8 mouse cellular contexts compared by ENCODE assay signal in genomic region chr7:28732341-28733142, GRCm38 (mm10). TPM values are rescaled to one million over a fixed set of nuclear protein-coding genes. Genes with fewer than 3 reads are reported as not detected.
DNase-seq lines count a peak whose midpoint lies in the region; ATAC-seq and TF ChIP-seq lines count a peak whose summit lies in the region.

No protein-coding gene starts in this region.

- no peaks in the 10 kb centered on the region for H3K9me3 ChIP-seq in embryonic facial prominence, embryonic 12.5 days
- H3K9me3 ChIP-seq in heart, embryonic 10.5 days, result no peaks in the 10 kb centered on the region
- H3K9me3 ChIP-seq in neural tube, embryonic 15.5 days (replicated peaks), result no peaks in the 10 kb centered on the region

- peak overlapping the region; percentile 54 for H3K9ac ChIP-seq in embryonic facial prominence, embryonic 12.5 days
- peak overlapping the region; percentile 42; the same call in 1 of the 2 replicates for H3K9ac ChIP-seq in neural tube, embryonic 15.5 days (replicated peaks)

- peaks cover 5% of the 10 kb centered on the region; the same call in 1 of the 2 replicates for H3K4me1 ChIP-seq in bone marrow macrophage, adult 2 months (ENCODE audit: control insufficient read depth, insufficient read depth, low read length)
- H3K4me1 ChIP-seq in embryonic facial prominence, embryonic 12.5 days, result peaks cover 12% of the 10 kb centered on the region
- H3K4me1 ChIP-seq in heart, embryonic 10.5 days, result peaks cover 16% of the 10 kb centered on the region
- H3K4me1 ChIP-seq in kidney, adult 2 months (ENCODE audit: control insufficient read depth, insufficient read depth, low read length), result peaks cover 3% of the 10 kb centered on the region; the same call in 1 of the 2 replicates
- 0 out of 2 replicates have a peak, but pooled peaks cover 2% of the 10 kb centered on the region for H3K4me1 ChIP-seq in lung, adult 2 months (ENCODE audit: control insufficient read depth, insufficient read depth, low read length)
- H3K4me1 ChIP-seq in neural tube, embryonic 15.5 days, result peaks cover 16% of the 10 kb centered on the region

- H3K27ac ChIP-seq in bone marrow macrophage, adult 2 months (ENCODE audit: insufficient read depth, low read depth, low read length), result no peak overlapping the region
- no peak overlapping the region for H3K27ac ChIP-seq in embryonic facial prominence, embryonic 12.5 days
- H3K27ac ChIP-seq in heart, embryonic 10.5 days, result peak overlapping the region; percentile 56
- no peak overlapping the region for H3K27ac ChIP-seq in kidney, adult 2 months (ENCODE audit: insufficient read depth, low read depth, low read length)
- H3K27ac ChIP-seq in neural tube, embryonic 15.5 days (replicated peaks), result no peak overlapping the region

- WGBS in embryonic facial prominence, embryonic 12.5 days, result 2% methylated on average over 58 of the region's 58 CpGs
- 3% methylated on average over 58 of the region's 58 CpGs for WGBS in heart, embryonic 10.5 days
- 6% methylated on average over 58 of the region's 58 CpGs for WGBS in kidney, adult 2 months
- 16% methylated on average over 58 of the region's 58 CpGs for WGBS in lung, adult 2 months
- 3% methylated on average over 58 of the region's 58 CpGs for WGBS in neural tube, embryonic 15.5 days

- peak overlapping the region; percentile 75 for H3K4me2 ChIP-seq in embryonic facial prominence, embryonic 12.5 days (replicated peaks)
- peak overlapping the region; percentile 77 for H3K4me2 ChIP-seq in neural tube, embryonic 15.5 days

- TF ChIP-seq CTCF in bone marrow macrophage, adult 2 months (IDR thresholded peaks at IDR 0.05; ENCODE audit: low read depth, low read length), result no peak
- no peak for TF ChIP-seq CTCF in kidney, adult 2 months (conservative IDR thresholded peaks at IDR 0.05; ENCODE audit: insufficient read depth, insufficient read length, low read depth, low read length)
- no peak for TF ChIP-seq CTCF in lung, adult 2 months (IDR thresholded peaks at IDR 0.05; ENCODE audit: insufficient read depth, low read length)

- peak; percentile 93 for DNase-seq in heart, embryonic 10.5 days (ENCODE audit: low spot score)
- DNase-seq in kidney, adult 2 months, result peak; percentile 95
- DNase-seq in lung, adult 2 months, result peak; percentile 87
- DNase-seq in thymus, postnatal 14 days, result peak; percentile 89

- peak; percentile 86 for ATAC-seq in CD4-positive, CD25-positive, alpha-beta regulatory T cell, adult 4 months
- peak; percentile 71 for ATAC-seq in embryonic facial prominence, embryonic 12.5 days (ENCODE audit: insufficient number of reproducible peaks, insufficient read depth, low FRiP score, low TSS enrichment)
- ATAC-seq in neural tube, embryonic 15.5 days (ENCODE audit: low FRiP score), result peak; percentile 84

- H3K36me3 ChIP-seq in embryonic facial prominence, embryonic 12.5 days, result peaks cover 20% of the 10 kb centered on the region; the same call in 1 of the 2 replicates
- H3K36me3 ChIP-seq in heart, embryonic 10.5 days, result peaks cover 43% of the 10 kb centered on the region
- no peaks in the 10 kb centered on the region for H3K36me3 ChIP-seq in kidney, adult 2 months (ENCODE audit: control insufficient read depth, insufficient read depth, low read length)
- H3K36me3 ChIP-seq in neural tube, embryonic 15.5 days, result peaks cover 7% of the 10 kb centered on the region; the same call in 1 of the 2 replicates

- no peak for TF ChIP-seq POLR2A in bone marrow macrophage, adult 2 months (IDR thresholded peaks at IDR 0.05; ENCODE audit: borderline replicate concordance, low read depth, low read length)
- TF ChIP-seq POLR2A in kidney, adult 2 months (IDR thresholded peaks at IDR 0.05; ENCODE audit: low read depth, low read length), result no peak
- no peak for TF ChIP-seq POLR2A in lung, adult 2 months (IDR thresholded peaks at IDR 0.05; ENCODE audit: borderline replicate concordance, extremely low read depth, low read depth, low read length)

- no peaks in the 10 kb centered on the region for H3K27me3 ChIP-seq in embryonic facial prominence, embryonic 12.5 days
- peaks cover 6% of the 10 kb centered on the region; the same call in 1 of the 2 replicates for H3K27me3 ChIP-seq in heart, embryonic 10.5 days (ENCODE audit: insufficient read depth, poor library complexity, severe bottlenecking)
- no peaks in the 10 kb centered on the region for H3K27me3 ChIP-seq in kidney, adult 2 months (replicated peaks; ENCODE audit: control insufficient read depth, insufficient read depth, low read length)
- H3K27me3 ChIP-seq in neural tube, embryonic 15.5 days (replicated peaks), result peaks cover 11% of the 10 kb centered on the region

- H3K4me3 ChIP-seq in bone marrow macrophage, adult 2 months (ENCODE audit: insufficient read depth, low read length), result peak overlapping the region; percentile 30
- peak overlapping the region; percentile 44 for H3K4me3 ChIP-seq in embryonic facial prominence, embryonic 12.5 days
- H3K4me3 ChIP-seq in heart, embryonic 10.5 days, result peak overlapping the region; percentile 66
- H3K4me3 ChIP-seq in kidney, adult 2 months (ENCODE audit: insufficient read depth, low read depth, low read length), result peak overlapping the region; percentile 33
- peak overlapping the region; percentile 59 for H3K4me3 ChIP-seq in lung, adult 2 months (replicated peaks; ENCODE audit: extremely low read depth, low read depth, low read length)
- H3K4me3 ChIP-seq in neural tube, embryonic 15.5 days (replicated peaks), result peak overlapping the region; percentile 44

RNA-seq across cellular contexts. Expression of gene Mrps12, which starts 9.1 kb away (rescaled TPM):
- 10 to 100 TPM; 66.3 to 68.5 TPM for polyA plus RNA-seq in CD4-positive, CD25-positive, alpha-beta regulatory T cell, adult 4 months (2017; shearing (Covaris generic))
- 39.5 and 50.6 TPM in 2 replicates for polyA plus RNA-seq in bone marrow macrophage, adult 2 months (2012; ENCODE audit: insufficient read depth, insufficient read length, missing spikeins)
- polyA plus RNA-seq in embryonic facial prominence, embryonic 12.5 days (2016; fragmentation: Nextera tagmentation; extraction: Ambion mirVana), result 135 and 138 TPM in 2 replicates
- polyA plus RNA-seq in heart, embryonic 10.5 days (2016; fragmentation: Nextera tagmentation; extraction: Ambion mirVana), result 132 and 168 TPM in 2 replicates
- 79.8 and 96.7 TPM in 2 replicates for polyA plus RNA-seq in kidney, adult 2 months (2012; rRNA removed)
- polyA plus RNA-seq in lung, adult 2 months (2012; rRNA removed), result 45.9 and 57.2 TPM in 2 replicates
- 116 and 124 TPM in 2 replicates for polyA plus RNA-seq in neural tube, embryonic 15.5 days (2015; fragmentation: Nextera tagmentation; extraction: Ambion mirVana)

RNA-seq across cellular contexts. Expression of gene Sars2, which starts 9.2 kb away (rescaled TPM):
- 10 to 100 TPM in 1 of 2 experiments, 1 to 10 TPM in 1; 8.5 to 11.7 TPM for polyA plus RNA-seq in CD4-positive, CD25-positive, alpha-beta regulatory T cell, adult 4 months (2017; shearing (Covaris generic))
- polyA plus RNA-seq in bone marrow macrophage, adult 2 months (2012; ENCODE audit: insufficient read depth, insufficient read length, missing spikeins), result 7.2 and 8.2 TPM in 2 replicates
- polyA plus RNA-seq in embryonic facial prominence, embryonic 12.5 days (2016; fragmentation: Nextera tagmentation; extraction: Ambion mirVana), result 29.8 and 32.0 TPM in 2 replicates
- polyA plus RNA-seq in heart, embryonic 10.5 days (2016; fragmentation: Nextera tagmentation; extraction: Ambion mirVana), result 30.7 and 32.2 TPM in 2 replicates
- 19.4 and 22.9 TPM in 2 replicates for polyA plus RNA-seq in kidney, adult 2 months (2012; rRNA removed)
- polyA plus RNA-seq in lung, adult 2 months (2012; rRNA removed), result 13.6 and 15.8 TPM in 2 replicates
- 19.7 and 23.3 TPM in 2 replicates for polyA plus RNA-seq in neural tube, embryonic 15.5 days (2015; fragmentation: Nextera tagmentation; extraction: Ambion mirVana)

RNA-seq across cellular contexts. Expression of gene Fbxo17, which starts 15.9 kb away (rescaled TPM):
- 10 to 100 TPM in 1 of 2 experiments, 1 to 10 TPM in 1; 9.8 to 15.6 TPM for polyA plus RNA-seq in CD4-positive, CD25-positive, alpha-beta regulatory T cell, adult 4 months (2017; shearing (Covaris generic))
- 0.47 and 0.92 TPM in 2 replicates for polyA plus RNA-seq in bone marrow macrophage, adult 2 months (2012; ENCODE audit: insufficient read depth, insufficient read length, missing spikeins)
- polyA plus RNA-seq in embryonic facial prominence, embryonic 12.5 days (2016; fragmentation: Nextera tagmentation; extraction: Ambion mirVana), result 15.9 and 19.7 TPM in 2 replicates
- 13.4 and 13.6 TPM in 2 replicates for polyA plus RNA-seq in heart, embryonic 10.5 days (2016; fragmentation: Nextera tagmentation; extraction: Ambion mirVana)
- 1.1 and 1.3 TPM in 2 replicates for polyA plus RNA-seq in kidney, adult 2 months (2012; rRNA removed)
- polyA plus RNA-seq in lung, adult 2 months (2012; rRNA removed), result 6.1 and 7.0 TPM in 2 replicates
- polyA plus RNA-seq in neural tube, embryonic 15.5 days (2015; fragmentation: Nextera tagmentation; extraction: Ambion mirVana), result 5.4 and 6.3 TPM in 2 replicates

RNA-seq across cellular contexts. Expression of gene Ccer2, which starts 23.4 kb away (rescaled TPM):
- not detected for polyA plus RNA-seq in CD4-positive, CD25-positive, alpha-beta regulatory T cell, adult 4 months (2017; shearing (Covaris generic))
- not detected in 2 replicates for polyA plus RNA-seq in bone marrow macrophage, adult 2 months (2012; ENCODE audit: insufficient read depth, insufficient read length, missing spikeins)
- 5.0 and 6.5 TPM in 2 replicates for polyA plus RNA-seq in embryonic facial prominence, embryonic 12.5 days (2016; fragmentation: Nextera tagmentation; extraction: Ambion mirVana)
- polyA plus RNA-seq in heart, embryonic 10.5 days (2016; fragmentation: Nextera tagmentation; extraction: Ambion mirVana), result not detected in 2 replicates
- not detected in 2 replicates for polyA plus RNA-seq in kidney, adult 2 months (2012; rRNA removed)
- not detected in 2 replicates for polyA plus RNA-seq in lung, adult 2 months (2012; rRNA removed)
- 0.78 and 0.88 TPM in 2 replicates for polyA plus RNA-seq in neural tube, embryonic 15.5 days (2015; fragmentation: Nextera tagmentation; extraction: Ambion mirVana)

RNA-seq across cellular contexts. Expression of gene Sirt2, which starts 34.0 kb away (rescaled TPM):
- polyA plus RNA-seq in CD4-positive, CD25-positive, alpha-beta regulatory T cell, adult 4 months (2017; shearing (Covaris generic)), result 100 to 1,000 TPM in 1 of 2 experiments, 10 to 100 TPM in 1; 96.8 to 128 TPM
- 190 and 192 TPM in 2 replicates for polyA plus RNA-seq in bone marrow macrophage, adult 2 months (2012; ENCODE audit: insufficient read depth, insufficient read length, missing spikeins)
- polyA plus RNA-seq in embryonic facial prominence, embryonic 12.5 days (2016; fragmentation: Nextera tagmentation; extraction: Ambion mirVana), result 76.1 and 76.7 TPM in 2 replicates
- 53.8 and 57.8 TPM in 2 replicates for polyA plus RNA-seq in heart, embryonic 10.5 days (2016; fragmentation: Nextera tagmentation; extraction: Ambion mirVana)
- 99.8 and 103 TPM in 2 replicates for polyA plus RNA-seq in kidney, adult 2 months (2012; rRNA removed)
- polyA plus RNA-seq in lung, adult 2 months (2012; rRNA removed), result 84.9 and 102 TPM in 2 replicates
- polyA plus RNA-seq in neural tube, embryonic 15.5 days (2015; fragmentation: Nextera tagmentation; extraction: Ambion mirVana), result 106 and 114 TPM in 2 replicates
